Mouse (Mus musculus): ENCODE results near the gene Srsf1.

GRCm38 (mm10) chr11:88057788-88058187, 10.6 kb downstream of the Srsf1 start:
- TF ChIP-seq CTCF (IDR thresholded peaks at IDR 0.05; ENCODE audit: low read depth, low read length) (no peak), POLR2A (IDR thresholded peaks at IDR 0.05; ENCODE audit: insufficient read depth, low read length) (no peak)

All from ES-Bruce4 (cell line).